Mouse (Mus musculus) liver, postnatal 0 days (tissue): ENCODE data around the gene Dppa5a.

Experiments
- CTCF ChIP-seq: sonication (generic); IDR thresholded peaks from 2 replicates; pipeline ENCODE4 v1.5.1; 2016; ENCODE audit warnings: antibody characterized with exemption, low read depth
- EP300 ChIP-seq: IDR thresholded peaks from 2 replicates; pipeline ENCODE4 v1.6.1; 2016; ENCODE audit warnings: antibody characterized with exemption, low read depth, mild to moderate bottlenecking

- TF ChIP-seq CTCF (no peak), EP300 (no peak)
These were observed 805 bp upstream of the Dppa5a start for GRCm38 (mm10) chr9:78368671-78369293.
